Mouse (Mus musculus) layer of hippocampus, adult 2 months (tissue): ENCODE results near the gene Ugt1a9. TPM values are rescaled to one million over a fixed set of nuclear protein-coding genes. Genes with fewer than 3 reads are reported as not detected.
"Not testable (repeated sequence)": the region's sequence is repeated elsewhere in the genome, so short reads cannot be mapped to it uniquely, and the experiment has no call there.

Experiments
- DNase-seq, 2 experiments: peaks; one replicate each; pipeline ENCODE4 v3.0.0; 2022; ENCODE audit warnings: low spot score in 2 of 2
- H3K27ac ChIP-seq: fragments of 200-600 bp; 2 replicates; pipeline ENCODE4 v1.8.1; 2022
- H3K4me3 ChIP-seq: fragments of 200-600 bp; 2 replicates; pipeline ENCODE4 v1.8.1; 2022; ENCODE audit warnings: mild to moderate bottlenecking
- CTCF ChIP-seq: fragments of 200-600 bp; conservative IDR thresholded peaks from 2 replicates; pipeline ENCODE4 v1.8.1; 2022; ENCODE audit warnings: antibody characterized with exemption, mild to moderate bottlenecking, moderate library complexity
- total RNA-seq, 2 experiments: library from RNA; stranded (reverse); gene quantifications; 2 replicates each; pipeline ENCODE4 v1.2.3; 2021

Ugt1a9 gene
- total RNA-seq, 2 experiments from 2014 or later: not detected

DNA sequence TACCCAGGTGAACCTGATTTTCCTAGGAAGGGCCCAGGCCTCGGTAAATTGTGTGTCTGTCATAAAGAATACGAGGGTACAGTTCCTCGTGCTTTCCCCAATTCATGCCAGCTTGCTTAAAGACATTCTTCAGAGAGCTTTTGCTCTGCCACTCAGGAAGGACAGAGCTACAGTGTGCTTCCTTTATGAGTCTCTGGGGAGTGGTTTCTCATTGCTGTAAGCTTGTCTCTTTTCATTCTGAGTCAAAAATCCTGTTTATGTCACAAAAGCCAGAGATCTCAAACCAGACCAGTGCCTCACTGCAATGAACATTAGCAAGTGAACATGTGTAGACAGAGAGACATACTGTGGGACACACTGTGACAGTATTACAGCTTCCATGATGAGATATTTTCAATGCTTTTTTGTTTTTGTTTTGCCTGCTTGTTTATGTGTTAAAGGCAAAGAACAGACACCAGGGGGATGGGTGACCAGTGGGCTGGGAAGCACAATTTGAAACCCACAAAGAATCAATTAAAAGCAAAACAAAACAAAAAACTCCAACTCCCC, 63.4 kb downstream of the Ugt1a9 start:
- Histone ChIP-seq H3K27ac (no peak overlapping the region), H3K4me3 (no peak overlapping the region)
- no peak for DNase-seq
- TF ChIP-seq CTCF: no peak

DNA sequence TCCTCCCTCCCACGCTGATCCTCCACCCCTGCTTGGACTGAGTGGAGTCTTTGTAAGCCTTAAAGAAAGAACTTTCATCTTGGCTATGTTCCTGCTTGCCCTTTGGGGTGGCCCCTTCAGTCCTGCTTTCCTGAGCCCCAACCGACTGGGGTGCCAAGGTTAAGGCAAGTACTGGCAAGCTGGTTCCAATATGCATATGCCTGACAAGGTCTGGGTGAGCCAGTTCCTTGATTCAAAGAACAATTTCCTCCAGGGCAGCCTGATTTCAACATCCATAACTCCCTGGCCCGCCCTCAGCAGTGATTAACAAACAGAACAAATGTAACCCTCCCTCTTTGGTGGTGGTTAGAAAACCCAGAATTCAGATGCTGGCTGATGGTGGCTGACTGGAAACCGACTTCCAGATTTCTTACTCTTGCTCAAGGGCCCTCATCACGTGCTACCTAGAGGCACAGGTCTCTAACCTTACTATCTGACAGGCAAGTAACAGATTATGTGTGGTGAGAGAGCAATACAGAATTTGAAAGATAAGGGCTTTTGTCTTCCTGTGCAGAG, 63.9 kb downstream of the Ugt1a9 start, which contains the start of gene Ugt1a6a:
Gene Ugt1a6a, plus strand, starts transcription at position 353 of the 555 bp plus-strand sequence.
- H3K27ac ChIP-seq, H3K4me3 ChIP-seq, DNase-seq: not testable (repeated sequence)

DNA sequence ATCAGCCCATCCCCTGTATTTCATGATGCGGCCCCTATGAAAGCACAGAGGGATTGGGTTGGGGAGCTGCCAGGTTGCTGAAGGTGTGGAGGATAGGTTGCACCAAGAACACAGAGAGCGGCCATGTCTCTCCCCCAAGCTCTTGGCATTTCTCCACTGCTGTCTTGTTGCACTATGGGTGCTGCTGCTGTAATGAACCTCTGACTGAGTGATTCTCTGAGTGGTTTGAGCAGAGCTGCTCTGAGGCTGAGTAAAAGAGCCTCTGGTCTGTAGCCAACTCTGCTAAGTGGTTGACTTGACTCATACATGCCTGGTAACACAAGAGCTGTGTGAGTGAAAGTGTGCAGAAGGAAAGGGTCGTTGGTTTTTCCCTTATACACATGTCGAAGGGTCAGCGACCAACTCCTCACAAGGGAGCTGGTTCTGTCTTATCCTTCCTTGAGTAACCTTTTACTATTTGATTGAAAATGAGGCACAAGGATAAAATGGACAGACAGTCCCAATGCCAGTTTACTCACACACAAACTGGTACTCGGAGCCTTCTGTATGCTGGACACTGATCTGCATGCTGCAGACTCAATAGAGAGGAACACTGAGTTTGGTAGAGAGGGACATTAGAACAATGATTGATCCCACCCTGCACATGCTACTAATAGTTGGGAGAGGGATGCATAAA, 64.8 kb downstream of the Ugt1a9 start:
- H3K27ac ChIP-seq: not testable (repeated sequence)

DNA sequence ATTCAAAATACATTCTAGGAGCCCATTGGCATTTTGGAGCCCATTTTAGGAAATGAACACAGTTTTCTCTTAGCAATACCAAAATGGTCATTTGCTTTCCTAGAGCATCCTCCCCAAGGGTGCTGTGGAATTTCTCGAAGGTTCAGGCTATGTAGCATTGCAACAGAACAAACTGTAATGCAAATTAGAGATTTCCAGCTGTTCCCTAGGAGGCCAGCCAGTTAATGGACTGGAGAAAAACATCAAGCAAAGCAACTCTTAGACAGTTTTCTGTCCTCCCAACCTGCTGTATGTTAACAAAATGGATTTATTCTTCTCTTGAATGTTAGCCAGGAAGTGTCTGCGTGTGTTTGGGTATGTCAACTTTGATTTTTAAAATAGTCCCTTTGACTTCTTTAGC, 66.0 kb downstream of the Ugt1a9 start:
- DNase-seq: no peak
- Histone ChIP-seq H3K4me3 (no peak overlapping the region), H3K27ac (no peak overlapping the region)
- no peak for TF ChIP-seq CTCF

More for the DNA sequence above, 64.8 kb downstream of the Ugt1a9 start:
- DNase-seq, H3K4me3 ChIP-seq: not testable (repeated sequence)

DNA sequence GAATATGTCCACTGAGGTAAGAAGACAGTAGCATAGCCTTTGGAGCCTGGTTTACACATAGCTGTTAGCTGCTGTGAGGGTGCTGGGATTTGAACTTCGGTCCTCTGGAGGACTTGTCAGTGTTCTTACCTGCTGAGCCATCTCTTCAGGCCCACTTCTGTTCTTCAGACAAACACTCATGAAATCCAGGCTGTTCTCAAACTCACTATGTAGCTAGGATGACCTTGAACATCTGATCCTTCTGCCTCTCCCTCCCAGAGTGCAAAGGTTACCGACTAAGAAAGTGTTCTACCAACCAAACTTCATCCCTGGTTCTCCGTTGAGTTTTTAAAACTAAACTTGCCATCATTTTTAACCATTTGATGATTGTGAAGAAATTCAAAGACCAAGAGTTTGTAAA, 66.7 kb downstream of the Ugt1a9 start:
- DNase-seq: no peak
- Histone ChIP-seq H3K27ac (no peak overlapping the region), H3K4me3 (no peak overlapping the region)
- no peak for TF ChIP-seq CTCF

DNA sequence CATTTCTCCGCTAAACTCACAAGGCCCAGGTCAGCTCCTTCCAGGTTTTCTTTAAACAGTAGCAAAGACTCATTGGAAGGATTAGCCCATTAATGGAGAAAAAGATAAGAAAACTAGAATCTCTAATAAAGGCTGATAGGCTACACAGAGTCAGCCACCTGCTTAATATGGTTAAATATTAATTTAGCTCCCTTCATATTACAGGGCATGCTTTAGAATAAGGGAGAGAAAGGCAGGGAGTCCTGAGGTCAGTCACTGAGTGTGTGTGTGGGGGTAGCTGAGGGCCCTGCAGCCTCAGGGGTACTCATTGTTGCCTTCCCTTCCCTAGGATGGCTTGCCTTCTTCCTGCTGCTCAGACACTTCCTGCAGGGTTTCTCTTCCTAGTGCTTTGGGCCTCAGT, 67.5 kb downstream of the Ugt1a9 start:
- H3K27ac ChIP-seq: no peak overlapping the region
- TF ChIP-seq CTCF: no peak
- no peak overlapping the region for H3K4me3 ChIP-seq
- DNase-seq: no peak

DNA sequence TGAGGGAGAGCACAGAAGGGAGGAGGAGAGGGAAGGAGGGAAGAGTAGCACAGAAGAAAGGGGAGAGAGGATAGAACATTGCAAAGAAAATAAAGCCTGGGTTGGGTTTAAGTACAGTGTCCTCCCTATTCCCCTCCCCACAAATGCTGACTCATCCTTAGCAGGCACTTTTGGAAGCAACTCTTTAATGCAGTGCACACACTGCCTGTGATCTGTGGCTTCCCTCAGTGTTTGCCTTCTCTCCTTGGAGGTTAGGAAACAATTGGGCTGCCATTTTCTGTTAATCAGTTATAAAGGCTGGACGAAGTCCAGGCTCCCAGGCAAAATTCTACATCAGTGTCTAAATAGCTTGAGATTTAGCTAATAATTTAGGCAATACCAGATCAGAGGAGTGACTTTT, 69.9 kb downstream of the Ugt1a9 start:
- DNase-seq, H3K4me3 ChIP-seq, H3K27ac ChIP-seq: not testable (repeated sequence)

DNA sequence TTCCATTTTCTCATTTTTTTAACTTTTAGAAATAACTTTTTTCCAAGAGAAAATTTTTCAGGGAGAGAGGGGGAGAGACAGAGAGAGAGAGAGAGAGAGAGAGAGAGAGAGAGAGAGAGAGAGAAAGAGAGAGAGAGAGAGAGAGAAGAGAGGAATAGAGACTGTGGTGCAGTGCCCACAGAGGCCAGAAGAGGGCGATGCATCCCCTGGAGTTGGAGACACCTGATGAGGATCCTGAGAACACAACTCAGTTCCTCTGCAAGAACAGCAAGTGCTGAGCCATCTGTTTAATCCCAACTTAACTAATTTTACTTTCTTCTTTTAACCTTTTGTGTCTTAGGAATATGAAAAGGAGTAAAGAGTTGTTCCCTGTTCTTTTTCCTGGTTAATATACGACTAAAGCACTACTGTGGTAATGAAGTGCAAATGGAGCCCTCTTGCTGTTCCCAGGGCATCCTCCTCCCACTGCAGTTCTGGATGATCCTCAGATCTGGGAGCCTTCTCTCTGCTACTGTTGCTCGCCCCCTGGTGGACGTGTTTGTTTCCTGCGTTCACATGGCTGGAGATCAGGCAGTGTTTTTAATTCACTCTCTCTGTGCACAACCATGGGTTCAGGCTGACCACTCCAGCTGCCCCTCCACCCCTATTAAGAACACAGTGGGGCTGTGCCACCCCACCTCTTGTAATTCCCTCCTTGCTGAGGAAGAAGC, 73.5 kb downstream of the Ugt1a9 start:
- peak in 1 of 2 experiments; percentile 26 for DNase-seq
- H3K27ac ChIP-seq, H3K4me3 ChIP-seq: not testable (repeated sequence)
- TF ChIP-seq CTCF: peak; percentile 62

DNA sequence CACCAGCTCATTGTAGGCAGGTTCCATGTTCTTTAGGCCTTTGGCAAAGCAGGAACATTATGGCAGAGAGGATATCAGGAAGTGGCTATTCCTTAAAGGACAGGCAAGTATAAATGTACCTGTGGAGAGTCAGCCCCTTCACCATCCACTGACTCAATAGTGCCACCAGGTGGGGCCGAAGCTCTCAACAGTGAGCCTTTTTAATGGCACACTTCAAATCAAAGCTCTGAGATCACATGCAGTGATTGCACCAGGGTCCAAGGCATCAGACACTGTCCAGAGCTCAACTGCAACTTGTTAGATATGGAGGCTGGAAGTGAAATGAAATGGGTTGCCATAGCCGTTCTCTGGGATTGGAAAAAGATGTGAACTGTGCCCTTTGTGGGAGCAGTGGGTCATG, 74.7 kb downstream of the Ugt1a9 start:
- TF ChIP-seq CTCF: peak; percentile 49
- not testable (repeated sequence) for DNase-seq, H3K4me3 ChIP-seq, H3K27ac ChIP-seq

DNA sequence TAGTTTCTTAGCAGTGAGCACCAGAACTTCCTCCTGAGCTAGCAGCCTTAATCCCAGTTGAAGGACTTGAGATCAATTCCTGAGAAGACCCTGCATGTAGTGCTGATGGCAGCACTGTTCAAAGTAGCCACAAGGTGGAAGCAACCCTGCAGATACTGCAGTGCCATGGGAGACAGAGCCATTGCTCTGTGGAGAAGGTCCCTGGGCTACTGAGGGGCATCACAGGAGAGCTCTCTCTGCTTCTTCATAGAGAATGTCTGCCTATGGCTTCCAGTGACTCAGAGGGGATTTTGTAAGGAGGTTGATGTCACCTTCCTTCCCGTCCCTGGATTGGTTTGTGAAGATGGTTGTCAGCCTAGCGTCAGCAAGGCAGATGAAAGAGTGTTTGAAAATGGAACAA, 79.5 kb downstream of the Ugt1a9 start:
- H3K4me3 ChIP-seq, DNase-seq, H3K27ac ChIP-seq: not testable (repeated sequence)
- TF ChIP-seq CTCF: peak; percentile 62

DNA sequence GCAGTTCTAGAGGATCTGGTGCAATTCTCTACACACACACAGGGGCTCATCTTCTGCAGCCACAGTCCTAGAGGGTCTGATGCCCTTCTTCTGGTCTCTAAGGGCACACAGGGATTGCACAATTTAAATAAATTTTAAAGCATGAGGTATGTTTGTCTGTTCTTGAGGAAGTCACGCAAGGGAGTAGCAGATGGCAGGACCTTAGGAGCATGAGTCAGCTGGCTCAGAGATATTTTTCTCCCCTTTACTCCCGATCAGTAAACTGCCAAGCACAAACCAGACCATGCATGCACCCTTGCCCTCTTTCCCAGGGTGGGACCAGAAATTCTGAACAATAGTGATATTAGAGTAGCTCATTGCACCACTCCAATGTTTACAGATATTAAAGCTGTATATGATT, 87.8 kb downstream of the Ugt1a9 start:
- DNase-seq: no peak
- no peak overlapping the region for H3K4me3 ChIP-seq
- no peak for TF ChIP-seq CTCF
- H3K27ac ChIP-seq: no peak overlapping the region

DNA sequence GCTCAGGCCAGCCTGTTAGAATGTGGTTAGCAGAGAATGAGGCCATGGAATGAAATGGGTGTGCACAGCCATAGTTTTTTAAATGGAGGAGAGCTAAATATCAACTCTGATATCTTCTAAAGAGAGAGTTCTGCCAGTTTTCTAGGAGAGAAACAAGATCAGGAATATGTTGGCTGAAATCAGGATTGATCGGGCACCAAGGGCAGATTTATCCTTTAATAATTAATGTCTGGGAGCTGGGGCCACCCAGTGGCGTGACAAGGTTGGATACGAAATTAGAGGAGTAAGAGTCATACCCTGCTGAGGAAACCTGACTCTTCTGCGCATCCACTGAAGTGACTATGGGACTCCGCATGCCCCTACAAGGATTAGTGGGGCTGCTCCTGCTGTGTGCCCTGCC, 95.1 kb downstream of the Ugt1a9 start, which contains the start of gene Ugt1a5:
Gene Ugt1a5, plus strand, starts transcription at position 302 of the 400 bp plus-strand sequence.
- H3K4me3 ChIP-seq: no peak within 1 kb of the TSS
- no peak for DNase-seq
- no peak within 1 kb of the TSS for H3K27ac ChIP-seq
- TF ChIP-seq CTCF: no peak

DNA sequence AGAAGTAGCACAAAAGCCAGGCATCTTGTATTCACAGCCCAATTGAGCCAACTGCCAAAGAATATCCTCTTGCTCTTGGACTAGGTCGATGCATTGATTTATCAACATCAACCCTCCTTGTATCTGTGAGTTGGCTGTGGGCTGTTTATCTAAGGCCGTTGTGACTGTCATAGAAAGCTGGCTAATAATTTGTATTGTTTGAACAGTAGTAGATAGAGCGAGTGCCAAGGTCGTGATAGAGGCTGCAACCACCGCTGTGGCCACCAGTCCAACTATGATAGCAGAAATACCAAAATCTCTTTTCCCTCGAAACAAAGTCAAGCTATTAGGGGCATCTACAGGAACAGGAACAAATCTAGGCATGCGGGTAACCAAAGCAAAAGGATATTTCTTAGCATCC, 101.6 kb downstream of the Ugt1a9 start:
- H3K4me3 ChIP-seq, DNase-seq, H3K27ac ChIP-seq: not testable (repeated sequence)
